In genomic region chr3:37666291-37667118, GRCm38 (mm10) we compare ENCODE assay signal across 8 mouse cellular contexts. TPM values are rescaled to one million over a fixed set of nuclear protein-coding genes. Genes with fewer than 3 reads are reported as not detected.
DNase-seq lines count a peak whose midpoint lies in the region; ATAC-seq lines count a peak whose summit lies in the region.

No protein-coding gene starts in this region.

- no peaks in the 10 kb centered on the region for H3K36me3 ChIP-seq in forebrain, embryonic 14.5 days (ENCODE audit: control insufficient read depth, insufficient read depth, low read length)
- 0 out of 2 replicates have a peak, but pooled peaks cover 3% of the 10 kb centered on the region for H3K36me3 ChIP-seq in hindbrain, embryonic 13.5 days
- no peaks in the 10 kb centered on the region for H3K36me3 ChIP-seq in liver, embryonic 12.5 days

- peak; percentile 62; the same call in 1 of the 2 replicates for ATAC-seq in forebrain, embryonic 14.5 days
- peak; percentile 88 for ATAC-seq in hindbrain, embryonic 13.5 days (ENCODE audit: low FRiP score)
- peak; percentile 76 for ATAC-seq in liver, embryonic 12.5 days
- no peak for ATAC-seq in erythroid progenitor cell, adult 5-6 weeks (replicated peaks; ENCODE audit: low FRiP score, poor library complexity, severe bottlenecking)

- no peak overlapping the region for H3K27ac ChIP-seq in forebrain, embryonic 14.5 days (ENCODE audit: low read depth, low read length)
- H3K27ac ChIP-seq in hindbrain, embryonic 13.5 days: no peak overlapping the region
- no peak overlapping the region for H3K27ac ChIP-seq in liver, embryonic 12.5 days

- peaks cover 14% of the 10 kb centered on the region; the same call in 1 of the 2 replicates for H3K9me3 ChIP-seq in forebrain, embryonic 14.5 days (replicated peaks; ENCODE audit: control insufficient read depth, low read length)
- H3K9me3 ChIP-seq in hindbrain, embryonic 13.5 days: peaks cover 18% of the 10 kb centered on the region
- no peaks in the 10 kb centered on the region for H3K9me3 ChIP-seq in liver, embryonic 12.5 days (replicated peaks)

- H3K4me1 ChIP-seq in forebrain, embryonic 14.5 days (ENCODE audit: control insufficient read depth, insufficient read depth, low read length): no peaks in the 10 kb centered on the region
- H3K4me1 ChIP-seq in hindbrain, embryonic 13.5 days (replicated peaks): peaks cover 14% of the 10 kb centered on the region
- H3K4me1 ChIP-seq in liver, embryonic 12.5 days: peaks cover 22% of the 10 kb centered on the region

- no peak overlapping the region for H3K9ac ChIP-seq in forebrain, embryonic 14.5 days (ENCODE audit: low read length)
- H3K9ac ChIP-seq in hindbrain, embryonic 13.5 days: no peak overlapping the region
- no peak overlapping the region for H3K9ac ChIP-seq in liver, embryonic 12.5 days

- H3K4me2 ChIP-seq in forebrain, embryonic 14.5 days (ENCODE audit: low read length): no peak overlapping the region
- no peak overlapping the region for H3K4me2 ChIP-seq in hindbrain, embryonic 13.5 days
- H3K4me2 ChIP-seq in liver, embryonic 12.5 days: peak overlapping the region; percentile 20

- H3K27me3 ChIP-seq in forebrain, embryonic 14.5 days (replicated peaks; ENCODE audit: control insufficient read depth, insufficient read depth, low read length): no peaks in the 10 kb centered on the region
- peaks cover 33% of the 10 kb centered on the region for H3K27me3 ChIP-seq in hindbrain, embryonic 13.5 days
- H3K27me3 ChIP-seq in liver, embryonic 12.5 days (replicated peaks): peaks cover 29% of the 10 kb centered on the region

- 20% methylated on average over 9 of the region's 9 CpGs for WGBS in forebrain, embryonic 14.5 days
- 13% methylated on average over 9 of the region's 9 CpGs for WGBS in hindbrain, embryonic 13.5 days
- WGBS in liver, embryonic 12.5 days (ENCODE audit: insufficient replicate concordance): 12% methylated on average over 9 of the region's 9 CpGs

- no peak overlapping the region for H3K4me3 ChIP-seq in forebrain, embryonic 14.5 days (ENCODE audit: low read depth, low read length)
- no peak overlapping the region for H3K4me3 ChIP-seq in hindbrain, embryonic 13.5 days
- no peak overlapping the region for H3K4me3 ChIP-seq in liver, embryonic 12.5 days

- peak; percentile 35 to 57 for DNase-seq in cerebellum, postnatal 14 days
- no peak for DNase-seq in cerebellum, adult 11-12 months
- peak; percentile 50 for DNase-seq in forebrain, embryonic 14.5 days (ENCODE audit: low spot score)
- DNase-seq in retina, postnatal 7 days (ENCODE audit: low read depth, low spot score): peak; percentile 31
- no peak for DNase-seq in layer of hippocampus, adult 9-10 months (ENCODE audit: low spot score)

RNA-seq across cellular contexts. Expression of gene Spry1, which starts 26.8 kb away (rescaled TPM):
- 6.0 and 7.3 TPM in 2 replicates for polyA plus RNA-seq in forebrain, embryonic 14.5 days (2014; fragmentation: Nextera tagmentation; extraction: Ambion mirVana)
- polyA plus RNA-seq in hindbrain, embryonic 13.5 days (2015; fragmentation: Nextera tagmentation; extraction: Ambion mirVana): 4.4 and 5.7 TPM in 2 replicates
- 4.3 and 4.7 TPM in 2 replicates for polyA plus RNA-seq in liver, embryonic 12.5 days (2016; fragmentation: Nextera tagmentation; extraction: Ambion mirVana)
- 1.1 and 2.1 TPM in 2 replicates for total RNA-seq in erythroid progenitor cell, adult 5-6 weeks (2015; ENCODE audit: low replicate concordance)
- total RNA-seq in erythroid progenitor cell, adult 5-6 weeks (2017; ENCODE audit: low replicate concordance): not detected in 2 replicates

RNA-seq across cellular contexts. Expression of gene Gm5148, which starts 57.8 kb away (rescaled TPM):
- 7.4 and 8.8 TPM in 2 replicates for polyA plus RNA-seq in forebrain, embryonic 14.5 days (2014; fragmentation: Nextera tagmentation; extraction: Ambion mirVana)
- polyA plus RNA-seq in hindbrain, embryonic 13.5 days (2015; fragmentation: Nextera tagmentation; extraction: Ambion mirVana): 8.5 and 10.7 TPM in 2 replicates
- polyA plus RNA-seq in liver, embryonic 12.5 days (2016; fragmentation: Nextera tagmentation; extraction: Ambion mirVana): 2.7 and 3.1 TPM in 2 replicates
- total RNA-seq in erythroid progenitor cell, adult 5-6 weeks (2015; ENCODE audit: low replicate concordance): not detected in 2 replicates
- 0.23 and 20.0 TPM in 2 replicates for total RNA-seq in erythroid progenitor cell, adult 5-6 weeks (2017; ENCODE audit: low replicate concordance)

Comparison
In these comparisons a context has a peak if more than half of its experiments do, and no peak if none do; other contexts are left out.
1. DNase-seq: peak in cerebellum, postnatal 14 days (2 of 2), forebrain, embryonic 14.5 days (single experiment) and retina, postnatal 7 days (single experiment); none in cerebellum, adult 11-12 months (single experiment) and layer of hippocampus, adult 9-10 months (single experiment).